Mouse (Mus musculus) liver, embryonic 16.5 days (tissue): ENCODE measurements around the gene Adora3. TPM values are rescaled to one million over a fixed set of nuclear protein-coding genes. Genes with fewer than 3 reads are reported as not detected.

Experiments
- ATAC-seq: fragments of 200-750 bp; cut with Nextera tagmentation; 2 replicates; pipeline ENCODE4 v1.8.0; 2017; ENCODE audit warnings: low read depth, mild to moderate bottlenecking, moderate number of reproducible peaks, moderate library complexity
- H3K27ac ChIP-seq: fragments of 300-500 bp; sonication (generic); 2 replicates; pipeline ENCODE4 v1.5.1; 2014; ENCODE audit warnings: mild to moderate bottlenecking, low read length
- H3K27me3 ChIP-seq: fragments of 300-500 bp; sonication (generic); 2 replicates; pipeline ENCODE4 v1.6.1; 2014; ENCODE audit warnings: low read depth, low read length, mixed read lengths; ENCODE audit not compliant: control insufficient read depth, insufficient read depth
- H3K36me3 ChIP-seq: fragments of 300-500 bp; sonication (generic); 2 replicates; pipeline ENCODE4 v1.6.1; 2014; ENCODE audit warnings: mild to moderate bottlenecking; ENCODE audit not compliant: control insufficient read depth, insufficient read depth
- H3K4me1 ChIP-seq: fragments of 300-500 bp; sonication (generic); 2 replicates; pipeline ENCODE4 v1.6.1; 2014; ENCODE audit warnings: low read depth, low read length, mixed read lengths; ENCODE audit not compliant: control insufficient read depth
- H3K4me2 ChIP-seq: fragments of 300-500 bp; sonication (generic); 2 replicates; pipeline ENCODE4 v1.6.1; 2014; ENCODE audit warnings: low read depth, low read length, mixed read lengths
- H3K4me3 ChIP-seq: fragments of 300-500 bp; sonication (generic); 2 replicates; pipeline ENCODE4 v1.5.1; 2014; ENCODE audit warnings: low read depth, mild to moderate bottlenecking, low read length
- H3K9ac ChIP-seq: fragments of 300-500 bp; sonication (generic); 2 replicates; pipeline ENCODE4 v1.6.1; 2014; ENCODE audit warnings: low read depth, low read length
- H3K9me3 ChIP-seq: fragments of 300-500 bp; sonication (generic); replicated peaks from 2 replicates; pipeline ENCODE4 v1.6.1; 2016; ENCODE audit warnings: low read length; ENCODE audit not compliant: control insufficient read depth
- WGBS: fragments of 180-500 bp; shearing (Covaris S2); extraction: QIAGEN DNeasy Blood & Tissue Kit; methylation state at CpG from one replicate; pipeline ENCODE4 v1.1.7; 2014; ENCODE audit not compliant: insufficient replicate concordance; 5-methylcytosine and 5-hydroxymethylcytosine counted together
- polyA plus RNA-seq: library from polyadenylated mRNA; unstranded; fragments of >200 nt; fragmentation: Nextera tagmentation; extraction: Ambion mirVana; gene quantifications from 2 replicates; pipeline ENCODE4 v1.2.1, GENCODE M21; 2015

The Adora3 gene
- polyA plus RNA-seq, 1 experiment from 2014 or later, result 0.77 TPM

DNA sequence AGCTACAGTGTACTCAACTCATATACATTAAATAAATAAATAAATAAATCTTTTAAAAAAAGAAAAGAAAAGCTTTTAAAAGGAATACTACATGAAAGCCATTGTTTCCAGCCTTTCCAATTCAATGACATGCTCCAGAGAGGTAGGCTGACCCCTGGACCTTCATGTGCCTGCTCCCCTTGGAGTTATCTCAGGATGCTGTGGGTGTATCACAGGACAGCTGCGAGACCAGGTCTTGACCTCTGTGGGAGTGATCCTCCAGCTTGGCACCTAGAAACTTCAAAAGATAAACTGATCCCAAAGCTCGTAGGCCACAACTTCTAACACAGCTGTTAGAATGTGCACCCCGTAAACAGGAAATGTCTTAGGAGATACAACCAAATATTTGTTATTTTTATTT is 32.0 kb upstream of the Adora3 start:
- H3K4me2 ChIP-seq, result no peak overlapping the region
- peaks cover 6% of the 10 kb centered on the region for H3K4me1 ChIP-seq
- 66% methylated on average over 3 of the region's 3 CpGs for WGBS
- H3K9me3 ChIP-seq, result no peaks in the 10 kb centered on the region
- H3K27me3 ChIP-seq, result no peaks in the 10 kb centered on the region
- no peak for ATAC-seq
- no peaks in the 10 kb centered on the region for H3K36me3 ChIP-seq
- no peak overlapping the region for H3K27ac ChIP-seq
- H3K4me3 ChIP-seq, result no peak overlapping the region
- H3K9ac ChIP-seq, result no peak overlapping the region

- H3K36me3 ChIP-seq, result no peaks in the 10 kb centered on the region
- H3K27ac ChIP-seq, result no peak overlapping the region
Measured at GRCm38 (mm10) chr3:105839836-105840235, 30.8 kb upstream of the Adora3 start.

GRCm38 (mm10) chr3:105846294-105847069 is 24.2 kb upstream of the Adora3 start:
- Histone ChIP-seq H3K27ac (no peak overlapping the region), H3K4me2 (no peak overlapping the region), H3K9ac (no peak overlapping the region), H3K9me3 (no peaks in the 10 kb centered on the region), H3K4me1 (peaks cover 6% of the 10 kb centered on the region), H3K4me3 (no peak overlapping the region), H3K27me3 (no peaks in the 10 kb centered on the region), H3K36me3 (no peaks in the 10 kb centered on the region)
- ATAC-seq, result peak; percentile 69; the same call in 1 of the 2 replicates
- 46% methylated on average over 7 of the region's 7 CpGs for whole genome bisulfite sequencing

More at GRCm38 (mm10) chr3:105839836-105840235, 30.8 kb upstream of the Adora3 start:
- no peak for ATAC-seq
- Histone ChIP-seq H3K9ac (no peak overlapping the region), H3K27me3 (no peaks in the 10 kb centered on the region), H3K9me3 (no peaks in the 10 kb centered on the region), H3K4me3 (no peak overlapping the region), H3K4me2 (no peak overlapping the region), H3K4me1 (peaks cover 6% of the 10 kb centered on the region)
- WGBS, result 57% methylated on average over 4 of the region's 4 CpGs

DNA sequence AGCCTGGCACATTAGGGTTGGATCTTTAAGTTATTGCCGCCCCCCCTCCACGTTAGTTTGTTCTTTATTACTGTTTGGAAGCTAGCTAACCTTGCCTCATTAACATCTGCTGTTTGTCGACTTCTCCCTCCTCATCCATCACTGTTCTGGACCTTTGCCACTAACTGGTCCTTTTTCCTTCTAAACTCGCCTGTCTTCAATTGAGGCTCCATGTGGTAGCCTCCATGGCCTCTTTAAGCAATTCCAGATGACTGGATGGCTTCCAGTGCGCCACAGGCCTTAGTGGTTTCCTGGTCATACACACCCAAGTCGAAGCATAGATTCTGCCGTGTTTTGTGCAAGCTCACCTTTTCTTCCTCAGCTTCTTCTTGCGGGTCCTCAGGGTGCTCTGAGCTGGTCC is 16.9 kb upstream of the Adora3 start:
- H3K9me3 ChIP-seq, result no peaks in the 10 kb centered on the region
- WGBS, result 65% methylated on average over 8 of the region's 8 CpGs
- no peak overlapping the region for H3K4me2 ChIP-seq
- no peaks in the 10 kb centered on the region for H3K4me1 ChIP-seq
- no peaks in the 10 kb centered on the region for H3K36me3 ChIP-seq
- H3K4me3 ChIP-seq, result no peak overlapping the region
- H3K9ac ChIP-seq, result no peak overlapping the region
- H3K27ac ChIP-seq, result no peak overlapping the region
- no peaks in the 10 kb centered on the region for H3K27me3 ChIP-seq
- ATAC-seq, result no peak

- no peak overlapping the region for H3K9ac ChIP-seq
- H3K4me1 ChIP-seq, result no peaks in the 10 kb centered on the region
- H3K27me3 ChIP-seq, result no peaks in the 10 kb centered on the region
- ATAC-seq, result no peak
- no peak overlapping the region for H3K4me3 ChIP-seq
- no peaks in the 10 kb centered on the region for H3K9me3 ChIP-seq
- 75% methylated on average over 4 of the region's 4 CpGs for WGBS
- no peak overlapping the region for H3K4me2 ChIP-seq
- no peaks in the 10 kb centered on the region for H3K36me3 ChIP-seq
- no peak overlapping the region for H3K27ac ChIP-seq
Measured at GRCm38 (mm10) chr3:105854786-105855185, 15.9 kb upstream of the Adora3 start.

DNA sequence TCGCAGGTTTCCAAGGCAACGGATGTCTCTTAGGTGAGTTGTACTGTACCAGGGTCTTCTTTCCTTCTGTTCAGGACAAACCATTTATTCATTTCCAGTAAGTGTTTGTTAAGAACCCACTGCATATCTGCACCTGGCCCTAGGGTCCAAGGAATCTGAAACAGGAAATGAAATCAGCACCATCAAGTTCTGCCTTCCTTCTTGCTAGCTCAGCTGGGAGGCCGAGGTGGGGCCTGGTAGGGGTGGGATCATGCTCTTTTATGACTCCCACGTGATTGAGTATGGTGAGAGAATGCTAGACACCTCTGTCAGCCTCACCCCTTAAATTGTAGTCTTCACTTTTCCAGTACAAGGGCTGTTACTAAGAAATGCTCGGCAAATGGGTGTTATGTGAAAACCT is 13.1 kb upstream of the Adora3 start:
- Histone ChIP-seq H3K27me3 (no peaks in the 10 kb centered on the region), H3K27ac (no peak overlapping the region), H3K4me1 (no peaks in the 10 kb centered on the region), H3K4me2 (no peak overlapping the region), H3K9me3 (no peaks in the 10 kb centered on the region), H3K36me3 (no peaks in the 10 kb centered on the region), H3K4me3 (no peak overlapping the region), H3K9ac (no peak overlapping the region)
- 56% methylated on average over 5 of the region's 5 CpGs for WGBS
- ATAC-seq, result no peak

- H3K9me3 ChIP-seq, result no peaks in the 10 kb centered on the region
- 45% methylated on average over 7 of the region's 7 CpGs for WGBS
- no peak overlapping the region for H3K4me3 ChIP-seq
- H3K36me3 ChIP-seq, result no peaks in the 10 kb centered on the region
- H3K27ac ChIP-seq, result no peak overlapping the region
- H3K9ac ChIP-seq, result no peak overlapping the region
- no peak for ATAC-seq
- no peak overlapping the region for H3K4me2 ChIP-seq
- H3K4me1 ChIP-seq, result no peaks in the 10 kb centered on the region
- no peaks in the 10 kb centered on the region for H3K27me3 ChIP-seq
Measured at GRCm38 (mm10) chr3:105861747-105862366, 8.8 kb upstream of the Adora3 start.

DNA sequence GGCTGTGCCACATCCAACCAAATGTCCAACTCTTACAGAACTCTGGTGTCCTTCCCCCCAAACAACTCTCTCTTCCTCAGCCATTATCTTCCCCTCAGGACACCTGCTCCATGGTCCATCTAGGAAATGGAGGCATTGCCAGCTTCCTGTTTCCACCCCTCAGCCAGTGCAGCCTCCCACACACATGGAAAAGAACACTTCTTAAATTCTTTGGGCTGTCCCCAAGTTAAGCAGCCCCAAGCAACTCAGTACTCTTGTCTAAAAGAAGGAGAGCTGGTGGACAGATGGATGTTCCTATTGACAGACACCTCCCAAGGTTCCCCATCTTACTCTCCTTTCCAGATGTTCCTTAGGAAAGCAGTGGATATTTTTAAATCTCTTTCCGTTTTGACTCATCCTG is 6.5 kb upstream of the Adora3 start:
- no peak overlapping the region for H3K9ac ChIP-seq
- 43% methylated on average over 1 of the region's 1 CpGs for WGBS

DNA sequence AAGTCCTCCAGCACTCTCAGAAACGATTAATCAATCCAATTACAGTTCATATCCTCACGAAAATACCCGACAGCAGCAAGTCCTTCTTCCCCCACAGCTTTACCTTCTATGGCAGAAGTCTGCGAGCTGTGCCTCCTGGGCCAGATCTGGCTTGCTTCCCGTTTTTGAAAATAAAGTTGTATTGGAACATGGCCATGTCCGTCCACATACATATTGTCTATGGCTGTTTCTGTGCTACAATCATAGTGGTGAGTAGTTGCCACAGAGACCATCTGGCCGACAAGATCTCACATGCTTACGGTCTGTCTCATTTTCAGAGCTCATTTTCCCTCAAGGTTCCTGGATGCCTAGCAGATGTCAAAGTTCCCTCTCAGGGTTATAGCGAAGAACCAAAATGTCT is 5.5 kb upstream of the Adora3 start:
- H3K9me3 ChIP-seq, result no peaks in the 10 kb centered on the region
- H3K4me1 ChIP-seq, result no peaks in the 10 kb centered on the region
- no peak overlapping the region for H3K4me3 ChIP-seq
- WGBS, result 56% methylated on average over 9 of the region's 9 CpGs
- no peak overlapping the region for H3K4me2 ChIP-seq
- H3K27me3 ChIP-seq, result no peaks in the 10 kb centered on the region
- H3K27ac ChIP-seq, result no peak overlapping the region
- H3K36me3 ChIP-seq, result no peaks in the 10 kb centered on the region
- no peak overlapping the region for H3K9ac ChIP-seq
- no peak for ATAC-seq

More for the DNA sequence above, 6.5 kb upstream of the Adora3 start:
- H3K27ac ChIP-seq, result no peak overlapping the region
- H3K36me3 ChIP-seq, result no peaks in the 10 kb centered on the region
- no peaks in the 10 kb centered on the region for H3K4me1 ChIP-seq
- H3K4me2 ChIP-seq, result no peak overlapping the region
- no peak for ATAC-seq
- no peaks in the 10 kb centered on the region for H3K9me3 ChIP-seq
- no peaks in the 10 kb centered on the region for H3K27me3 ChIP-seq
- H3K4me3 ChIP-seq, result no peak overlapping the region
